Mouse (Mus musculus) lung, postnatal 0 days (tissue): ENCODE results near the gene Mrpl2.

ENCODE experiments used
- CTCF ChIP-seq: IDR thresholded peaks from 2 replicates; pipeline ENCODE4 v1.5.1; 2016; ENCODE audit warnings: antibody characterized with exemption, mild to moderate bottlenecking
- EP300 ChIP-seq: IDR thresholded peaks from 2 replicates; pipeline ENCODE4 v1.6.1; 2016; ENCODE audit warnings: antibody characterized with exemption, mild to moderate bottlenecking, control low read depth

GRCm38 (mm10) chr17:46667712-46668111 lies 21.7 kb downstream of the Mrpl2 start:
- no peak for TF ChIP-seq CTCF
- TF ChIP-seq EP300 = no peak
